Mouse (Mus musculus): ENCODE data around the gene Adra2b.

Adra2b gene

GRCm38 (mm10) chr2:127362459-127363281, at the start of gene Adra2b:
Gene Adra2b (plus strand): TSS chr2:127363208.
- DNase-seq (ENCODE audit: low read depth): peak; percentile 79

GRCm38 (mm10) chr2:127313878-127314277, 49.1 kb upstream of the Adra2b start:
- no peak for DNase-seq (ENCODE audit: low read depth)

- DNase-seq (ENCODE audit: low read depth): peak; percentile 93
Observed at GRCm38 (mm10) chr2:127314467-127315154, 48.4 kb upstream of the Adra2b start.

- peak; percentile 66 for DNase-seq (ENCODE audit: low read depth)
Observed at GRCm38 (mm10) chr2:127315155-127315470, 47.9 kb upstream of the Adra2b start.

- DNase-seq (ENCODE audit: low read depth): peak; percentile 35
Observed at GRCm38 (mm10) chr2:127316431-127316830, 46.6 kb upstream of the Adra2b start.

- DNase-seq (ENCODE audit: low read depth): peak; percentile 84
Observed at GRCm38 (mm10) chr2:127318136-127318535, 44.9 kb upstream of the Adra2b start.

GRCm38 (mm10) chr2:127319071-127319470, 43.9 kb upstream of the Adra2b start:
- peak; percentile 76 for DNase-seq (ENCODE audit: low read depth)

- DNase-seq (ENCODE audit: low read depth): peak; percentile 24
Observed at GRCm38 (mm10) chr2:127322671-127323285, 40.2 kb upstream of the Adra2b start.

GRCm38 (mm10) chr2:127323667-127324066, 39.3 kb upstream of the Adra2b start:
- peak; percentile 34 for DNase-seq (ENCODE audit: low read depth)

GRCm38 (mm10) chr2:127324456-127324855, 38.6 kb upstream of the Adra2b start:
- peak; percentile 67 for DNase-seq (ENCODE audit: low read depth)

- DNase-seq (ENCODE audit: low read depth): peak; percentile 50
Observed at GRCm38 (mm10) chr2:127328090-127328851, 34.7 kb upstream of the Adra2b start.

- DNase-seq (ENCODE audit: low read depth): peak; percentile 62
Observed at GRCm38 (mm10) chr2:127332807-127333570, 30.0 kb upstream of the Adra2b start.

- DNase-seq (ENCODE audit: low read depth): peak; percentile 83
Observed at GRCm38 (mm10) chr2:127333945-127334603, 28.9 kb upstream of the Adra2b start.

GRCm38 (mm10) chr2:127335078-127335541, 27.9 kb upstream of the Adra2b start:
- DNase-seq (ENCODE audit: low read depth): peak; percentile 77

- peak; percentile 96 for DNase-seq (ENCODE audit: low read depth)
Observed at GRCm38 (mm10) chr2:127335767-127336496, 27.1 kb upstream of the Adra2b start, which contains the start of gene Dusp2. Gene Dusp2 (plus strand): TSS chr2:127336159.

- DNase-seq (ENCODE audit: low read depth): no peak
Observed at GRCm38 (mm10) chr2:127336497-127336832, 26.5 kb upstream of the Adra2b start.

- peak; percentile 52 for DNase-seq (ENCODE audit: low read depth)
Observed at GRCm38 (mm10) chr2:127336885-127337284, 26.1 kb upstream of the Adra2b start.

GRCm38 (mm10) chr2:127337531-127337930, 25.5 kb upstream of the Adra2b start:
- peak; percentile 64 for DNase-seq (ENCODE audit: low read depth)

- peak; percentile 61 for DNase-seq (ENCODE audit: low read depth)
Observed at GRCm38 (mm10) chr2:127338012-127338411, 25.0 kb upstream of the Adra2b start.

GRCm38 (mm10) chr2:127338416-127338815, 24.6 kb upstream of the Adra2b start, which contains the start of gene Astl:
Gene Astl (plus strand): TSS chr2:127338639.
- DNase-seq (ENCODE audit: low read depth): peak; percentile 64
